Mouse (Mus musculus) liver (tissue): ENCODE results near the gene Rbpms2.

Source experiments
- DNase-seq: peaks from one replicate; pipeline ENCODE4 v3.0.0-alpha.2; 2020; ENCODE audit warnings: mixed read lengths

Rbpms2 gene

DNA sequence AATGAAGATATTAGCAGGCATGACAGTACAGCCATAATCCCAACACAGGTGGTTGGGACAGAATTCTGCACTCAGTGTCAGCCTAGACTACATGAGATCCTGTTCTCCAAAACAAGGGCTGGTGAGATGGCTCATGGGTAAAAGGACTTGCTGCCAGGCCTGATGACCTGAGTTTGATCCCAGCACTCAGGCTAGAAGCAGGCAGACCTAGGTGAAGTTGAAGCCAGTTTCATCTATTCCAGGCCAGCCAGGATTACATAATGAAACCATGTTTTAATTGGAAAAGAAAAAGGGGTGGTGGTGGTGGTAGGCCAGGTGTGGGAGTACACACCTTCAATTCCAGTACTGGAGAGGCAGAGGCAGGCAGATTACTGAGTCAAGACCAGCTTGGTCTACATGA is 68.5 kb downstream of the Rbpms2 start:
- DNase-seq, result no peak

DNA sequence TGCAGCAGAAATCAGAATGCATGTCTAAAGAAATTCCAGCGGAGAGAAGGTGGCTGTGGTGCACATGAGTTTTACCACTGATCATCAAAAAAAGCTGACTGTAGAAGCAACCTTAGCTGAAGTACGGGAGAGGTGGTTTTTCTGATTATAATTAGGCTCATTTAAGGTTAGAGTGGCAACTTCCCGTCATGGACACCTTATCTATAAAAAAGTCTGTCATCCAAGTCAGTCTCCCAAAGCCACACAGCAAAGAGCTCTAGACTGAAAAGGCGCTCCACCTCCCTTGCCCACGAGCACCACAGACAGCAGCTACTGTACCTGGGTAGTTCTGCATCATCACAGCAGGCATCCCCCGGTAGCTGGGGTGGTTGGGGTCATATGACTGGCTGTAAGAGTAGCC is 71.1 kb downstream of the Rbpms2 start:
- DNase-seq, result no peak

DNA sequence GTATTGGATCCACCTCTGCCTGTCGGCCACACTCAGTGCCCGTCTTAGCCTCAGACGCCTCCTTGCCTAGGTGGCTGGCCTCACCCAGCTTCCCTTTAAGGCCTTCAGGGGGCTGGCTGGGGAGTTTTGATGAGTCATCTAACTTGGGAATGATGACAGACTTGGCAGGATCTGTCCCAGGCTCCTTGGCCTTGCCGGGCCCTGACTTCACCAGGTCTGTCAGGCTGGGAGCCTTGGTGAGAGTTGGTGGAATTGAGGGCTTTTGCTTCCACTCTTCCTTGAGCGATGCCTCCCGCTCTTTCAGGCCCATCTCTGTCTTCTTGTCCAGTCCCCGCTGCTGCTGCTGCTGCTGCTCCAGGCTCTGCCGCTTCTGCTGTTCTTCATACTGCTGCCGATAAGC is 72.8 kb downstream of the Rbpms2 start:
- DNase-seq, result no peak

DNA sequence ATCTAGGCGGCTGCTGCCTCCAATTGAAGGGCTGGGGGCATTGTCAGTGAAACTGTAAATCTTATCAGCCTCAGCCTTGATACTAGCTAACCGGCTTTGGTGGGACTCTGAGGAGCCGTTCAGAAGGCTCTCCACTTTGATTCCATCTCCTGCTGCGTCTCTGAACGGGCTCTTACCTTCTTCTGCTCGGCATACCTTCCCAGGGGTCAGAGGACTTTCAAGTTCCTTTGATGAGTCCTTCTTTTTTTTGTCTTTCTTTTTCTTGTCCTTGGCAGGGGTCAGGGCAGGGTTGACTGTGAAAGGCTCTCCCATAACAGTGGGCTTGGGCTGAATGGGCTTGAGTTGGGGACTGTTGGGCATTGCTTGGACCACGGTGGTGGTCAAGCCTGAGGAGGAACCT is 73.8 kb downstream of the Rbpms2 start:
- no peak for DNase-seq

DNA sequence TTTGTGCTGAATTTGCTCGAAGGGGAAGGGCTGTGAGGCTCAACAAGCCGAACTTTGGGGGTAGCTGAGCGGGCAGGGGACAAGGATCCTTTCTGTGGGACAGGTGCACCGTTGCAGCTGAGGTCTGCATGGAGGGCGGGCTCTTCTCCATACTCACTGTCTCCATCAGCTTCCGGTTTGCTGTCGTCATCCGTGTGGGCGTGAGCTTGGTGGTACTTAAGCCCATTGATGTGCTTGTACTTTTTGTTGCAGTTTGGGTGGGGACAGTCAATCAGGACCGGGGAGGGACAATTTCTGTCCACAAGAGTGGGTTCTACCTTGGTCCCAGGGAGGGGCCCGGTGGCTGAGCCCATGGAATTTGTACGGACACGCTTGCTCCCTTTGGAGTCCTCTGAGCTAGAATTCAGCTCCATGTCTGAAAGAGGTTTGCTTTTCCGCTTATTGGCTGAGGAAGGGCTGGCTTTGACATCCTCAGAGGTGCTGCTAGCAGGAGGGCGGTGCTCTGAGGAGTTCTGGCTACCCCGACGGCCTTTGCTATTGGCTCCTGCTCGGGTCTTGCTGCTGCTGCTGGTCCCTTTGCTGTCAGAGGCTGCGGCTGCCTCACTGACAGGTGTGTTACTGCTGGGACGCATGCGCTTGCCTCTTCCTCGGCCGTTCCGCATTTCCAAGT is 74.6 kb downstream of the Rbpms2 start:
- DNase-seq, result no peak
